Mouse (Mus musculus): Measurements from ENCODE around the gene Nrcam. TPM values are rescaled to one million over a fixed set of nuclear protein-coding genes. Genes with fewer than 3 reads are reported as not detected.

Gene Nrcam
- polyA plus RNA-seq, 1 experiment from 2014 or later, result 87.6 TPM

DNA sequence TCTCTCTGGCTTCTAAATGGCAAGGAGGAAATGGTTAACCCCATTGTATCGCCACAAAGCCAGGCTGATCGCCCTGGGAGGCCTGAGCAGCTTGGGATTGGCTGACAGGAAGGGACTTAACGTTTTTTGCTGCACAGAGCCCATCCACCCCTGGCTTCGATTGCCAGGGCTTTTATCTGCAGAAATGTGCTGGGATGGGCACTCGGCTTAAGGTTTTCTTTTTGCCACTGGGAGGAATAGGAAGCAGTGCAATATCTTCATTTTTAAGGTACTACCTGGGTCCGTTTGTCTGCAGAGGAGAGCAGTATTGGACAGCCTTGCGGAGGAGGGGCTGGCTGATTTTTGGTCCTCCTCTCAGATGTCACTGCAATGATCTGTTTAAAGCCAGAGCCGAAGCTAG lies 110.2 kb downstream of the Nrcam start:
- no peak overlapping the region for H3K4me3 ChIP-seq (ENCODE audit: low read depth, low read length)
- ATAC-seq, result peak; percentile 40; the same call in 1 of the 2 replicates
- no peak overlapping the region for H3K27ac ChIP-seq (ENCODE audit: low read depth, low read length)
- no peaks in the 10 kb centered on the region for H3K27me3 ChIP-seq (replicated peaks; ENCODE audit: control insufficient read depth, insufficient read depth, low read length)
- no peaks in the 10 kb centered on the region for H3K9me3 ChIP-seq (replicated peaks; ENCODE audit: control insufficient read depth, low read length)
- H3K9ac ChIP-seq (ENCODE audit: low read length), result peak overlapping the region; percentile 18; the same call in 1 of the 2 replicates
- 9% methylated on average over 8 of the region's 8 CpGs for WGBS
- H3K4me2 ChIP-seq (ENCODE audit: low read length), result peak overlapping the region; percentile 26
- peaks cover 20% of the 10 kb centered on the region for H3K4me1 ChIP-seq (ENCODE audit: control insufficient read depth, insufficient read depth, low read length)
- DNase-seq (ENCODE audit: low spot score), result no peak
- no peaks in the 10 kb centered on the region for H3K36me3 ChIP-seq (ENCODE audit: control insufficient read depth, insufficient read depth, low read length)

- no peak for ATAC-seq
Observed at GRCm38 (mm10) chr12:44440230-44440629, 111.5 kb downstream of the Nrcam start.

GRCm38 (mm10) chr12:44450930-44451329 lies 122.2 kb downstream of the Nrcam start:
- WGBS, result 40% methylated on average over 6 of the region's 6 CpGs

More at GRCm38 (mm10) chr12:44440230-44440629, 111.5 kb downstream of the Nrcam start:
- 35% methylated on average over 4 of the region's 4 CpGs for WGBS
- Histone ChIP-seq H3K27ac (ENCODE audit: low read depth, low read length) (no peak overlapping the region), H3K27me3 (replicated peaks; ENCODE audit: control insufficient read depth, insufficient read depth, low read length) (no peaks in the 10 kb centered on the region), H3K9me3 (replicated peaks; ENCODE audit: control insufficient read depth, low read length) (no peaks in the 10 kb centered on the region), H3K9ac (ENCODE audit: low read length) (no peak overlapping the region), H3K36me3 (ENCODE audit: control insufficient read depth, insufficient read depth, low read length) (no peaks in the 10 kb centered on the region), H3K4me3 (ENCODE audit: low read depth, low read length) (no peak overlapping the region), H3K4me2 (ENCODE audit: low read length) (no peak overlapping the region), H3K4me1 (ENCODE audit: control insufficient read depth, insufficient read depth, low read length) (peaks cover 20% of the 10 kb centered on the region)
- no peak for DNase-seq (ENCODE audit: low spot score)

GRCm38 (mm10) chr12:44451742-44452141 lies 123.1 kb downstream of the Nrcam start:
- H3K4me2 ChIP-seq (ENCODE audit: low read length), result no peak overlapping the region
- peaks cover 3% of the 10 kb centered on the region; the same call in 1 of the 2 replicates for H3K4me1 ChIP-seq (ENCODE audit: control insufficient read depth, insufficient read depth, low read length)
- no peaks in the 10 kb centered on the region for H3K27me3 ChIP-seq (replicated peaks; ENCODE audit: control insufficient read depth, insufficient read depth, low read length)
- H3K9me3 ChIP-seq (replicated peaks; ENCODE audit: control insufficient read depth, low read length), result no peaks in the 10 kb centered on the region
- no peak overlapping the region for H3K27ac ChIP-seq (ENCODE audit: low read depth, low read length)
- 85% methylated on average over 1 of the region's 1 CpGs for WGBS
- H3K9ac ChIP-seq (ENCODE audit: low read length), result no peak overlapping the region
- H3K4me3 ChIP-seq (ENCODE audit: low read depth, low read length), result no peak overlapping the region
- ATAC-seq (no peak), DNase-seq (ENCODE audit: low spot score) (no peak)
- no peaks in the 10 kb centered on the region for H3K36me3 ChIP-seq (ENCODE audit: control insufficient read depth, insufficient read depth, low read length)

More at GRCm38 (mm10) chr12:44450930-44451329, 122.2 kb downstream of the Nrcam start:
- Histone ChIP-seq H3K27ac (ENCODE audit: low read depth, low read length) (no peak overlapping the region), H3K36me3 (ENCODE audit: control insufficient read depth, insufficient read depth, low read length) (no peaks in the 10 kb centered on the region), H3K9ac (ENCODE audit: low read length) (no peak overlapping the region), H3K4me3 (ENCODE audit: low read depth, low read length) (no peak overlapping the region), H3K9me3 (replicated peaks; ENCODE audit: control insufficient read depth, low read length) (no peaks in the 10 kb centered on the region), H3K4me1 (ENCODE audit: control insufficient read depth, insufficient read depth, low read length) (peaks cover 3% of the 10 kb centered on the region; the same call in 1 of the 2 replicates), H3K27me3 (replicated peaks; ENCODE audit: control insufficient read depth, insufficient read depth, low read length) (no peaks in the 10 kb centered on the region), H3K4me2 (ENCODE audit: low read length) (no peak overlapping the region)
- no peak for DNase-seq (ENCODE audit: low spot score)
- no peak for ATAC-seq

- H3K27ac ChIP-seq (ENCODE audit: low read depth, low read length), result no peak overlapping the region
- no peak for DNase-seq (ENCODE audit: low spot score)
- no peak overlapping the region for H3K4me3 ChIP-seq (ENCODE audit: low read depth, low read length)
- peaks cover 3% of the 10 kb centered on the region; the same call in 1 of the 2 replicates for H3K4me1 ChIP-seq (ENCODE audit: control insufficient read depth, insufficient read depth, low read length)
- no peak for ATAC-seq
- H3K9ac ChIP-seq (ENCODE audit: low read length), result no peak overlapping the region
- H3K9me3 ChIP-seq (replicated peaks; ENCODE audit: control insufficient read depth, low read length), result no peaks in the 10 kb centered on the region
- H3K36me3 ChIP-seq (ENCODE audit: control insufficient read depth, insufficient read depth, low read length), result no peaks in the 10 kb centered on the region
- H3K4me2 ChIP-seq (ENCODE audit: low read length), result no peak overlapping the region
- 96% methylated on average over 4 of the region's 4 CpGs for WGBS
- no peaks in the 10 kb centered on the region for H3K27me3 ChIP-seq (replicated peaks; ENCODE audit: control insufficient read depth, insufficient read depth, low read length)
Observed at GRCm38 (mm10) chr12:44453791-44454190, 125.1 kb downstream of the Nrcam start.

- no peak overlapping the region for H3K27ac ChIP-seq (ENCODE audit: low read depth, low read length)
- no peaks in the 10 kb centered on the region for H3K36me3 ChIP-seq (ENCODE audit: control insufficient read depth, insufficient read depth, low read length)
- no peak overlapping the region for H3K4me2 ChIP-seq (ENCODE audit: low read length)
- no peak for ATAC-seq
- DNase-seq (ENCODE audit: low spot score), result no peak
- WGBS, result 75% methylated on average over 4 of the region's 4 CpGs
- no peak overlapping the region for H3K9ac ChIP-seq (ENCODE audit: low read length)
- H3K27me3 ChIP-seq (replicated peaks; ENCODE audit: control insufficient read depth, insufficient read depth, low read length), result no peaks in the 10 kb centered on the region
- no peak overlapping the region for H3K4me3 ChIP-seq (ENCODE audit: low read depth, low read length)
- H3K9me3 ChIP-seq (replicated peaks; ENCODE audit: control insufficient read depth, low read length), result no peaks in the 10 kb centered on the region
- H3K4me1 ChIP-seq (ENCODE audit: control insufficient read depth, insufficient read depth, low read length), result peaks cover 7% of the 10 kb centered on the region
Observed at GRCm38 (mm10) chr12:44457961-44458360, 129.3 kb downstream of the Nrcam start.

- peak; percentile 80 for ATAC-seq
- Histone ChIP-seq H3K27me3 (replicated peaks; ENCODE audit: control insufficient read depth, insufficient read depth, low read length) (no peaks in the 10 kb centered on the region), H3K27ac (ENCODE audit: low read depth, low read length) (peak overlapping the region; percentile 66; the same call in 1 of the 2 replicates), H3K4me3 (ENCODE audit: low read depth, low read length) (no peak overlapping the region), H3K36me3 (ENCODE audit: control insufficient read depth, insufficient read depth, low read length) (no peaks in the 10 kb centered on the region), H3K9me3 (replicated peaks; ENCODE audit: control insufficient read depth, low read length) (no peaks in the 10 kb centered on the region), H3K4me2 (ENCODE audit: low read length) (no peak overlapping the region), H3K9ac (ENCODE audit: low read length) (0 out of 2 replicates have a peak overlapping the region, but pooled peaks have one; percentile 17), H3K4me1 (ENCODE audit: control insufficient read depth, insufficient read depth, low read length) (peaks cover 13% of the 10 kb centered on the region)
- WGBS, result 31% methylated on average over 4 of the region's 4 CpGs
- DNase-seq (ENCODE audit: low spot score), result peak; percentile 42
Observed at GRCm38 (mm10) chr12:44462436-44462835, 133.8 kb downstream of the Nrcam start.

DNA sequence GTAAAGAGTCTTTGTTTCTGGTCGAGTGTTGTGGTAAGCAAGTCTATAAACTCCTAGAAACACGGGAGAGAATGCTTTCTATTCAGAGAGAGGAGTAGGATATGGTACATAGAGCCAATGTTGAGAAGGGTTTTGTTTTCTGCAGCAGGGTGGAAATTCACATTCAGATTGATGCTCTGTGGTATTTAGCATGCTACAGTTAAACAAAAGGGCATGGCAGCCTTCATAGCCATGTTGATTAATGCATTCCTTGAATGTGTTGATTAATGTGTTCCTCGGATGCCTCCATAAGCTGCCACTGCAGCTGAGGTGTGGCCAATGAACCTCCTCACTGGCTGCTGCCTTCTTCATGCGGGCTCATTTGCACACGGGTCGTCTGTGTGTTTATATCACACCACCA lies 134.3 kb downstream of the Nrcam start:
- H3K27me3 ChIP-seq (replicated peaks; ENCODE audit: control insufficient read depth, insufficient read depth, low read length), result no peaks in the 10 kb centered on the region
- no peaks in the 10 kb centered on the region for H3K36me3 ChIP-seq (ENCODE audit: control insufficient read depth, insufficient read depth, low read length)
- peak overlapping the region; percentile 66 for H3K27ac ChIP-seq (ENCODE audit: low read depth, low read length)
- peaks cover 13% of the 10 kb centered on the region for H3K4me1 ChIP-seq (ENCODE audit: control insufficient read depth, insufficient read depth, low read length)
- H3K4me3 ChIP-seq (ENCODE audit: low read depth, low read length), result no peak overlapping the region
- WGBS, result 25% methylated on average over 6 of the region's 6 CpGs
- H3K9ac ChIP-seq (ENCODE audit: low read length), result no peak overlapping the region
- no peak overlapping the region for H3K4me2 ChIP-seq (ENCODE audit: low read length)
- H3K9me3 ChIP-seq (replicated peaks; ENCODE audit: control insufficient read depth, low read length), result no peaks in the 10 kb centered on the region
- DNase-seq (ENCODE audit: low spot score), result peak; percentile 67
- peak; percentile 84 for ATAC-seq

GRCm38 (mm10) chr12:44471073-44471472 lies 142.4 kb downstream of the Nrcam start:
- no peak for DNase-seq (ENCODE audit: low spot score)
- Histone ChIP-seq H3K9me3 (replicated peaks; ENCODE audit: control insufficient read depth, low read length) (no peaks in the 10 kb centered on the region), H3K36me3 (ENCODE audit: control insufficient read depth, insufficient read depth, low read length) (no peaks in the 10 kb centered on the region), H3K9ac (ENCODE audit: low read length) (no peak overlapping the region), H3K27me3 (replicated peaks; ENCODE audit: control insufficient read depth, insufficient read depth, low read length) (no peaks in the 10 kb centered on the region), H3K4me3 (ENCODE audit: low read depth, low read length) (no peak overlapping the region), H3K4me1 (ENCODE audit: control insufficient read depth, insufficient read depth, low read length) (0 out of 2 replicates have a peak, but pooled peaks cover 2% of the 10 kb centered on the region), H3K27ac (ENCODE audit: low read depth, low read length) (no peak overlapping the region), H3K4me2 (ENCODE audit: low read length) (no peak overlapping the region)
- WGBS, result 82% methylated on average over 5 of the region's 5 CpGs
- ATAC-seq, result no peak
